Mouse (Mus musculus): ENCODE results near the gene Klhdc8b. TPM values are rescaled to one million over a fixed set of nuclear protein-coding genes. Genes with fewer than 3 reads are reported as not detected.

Gene Klhdc8b
- total RNA-seq, 2 experiments from 2014 or later = 4.7 to 5.5 TPM

- peak; percentile 63 to 71 for DNase-seq
Measured at GRCm38 (mm10) chr9:108481520-108482210, 20.3 kb upstream of the Klhdc8b start.

- DNase-seq = peak in 1 of 2 experiments; percentile 47
Measured at GRCm38 (mm10) chr9:108480813-108481519, 19.6 kb upstream of the Klhdc8b start.

- DNase-seq = peak; percentile 76 to 91
Measured at GRCm38 (mm10) chr9:108479721-108480351, 18.5 kb upstream of the Klhdc8b start, which contains the start of gene Lamb2. Lamb2 (plus strand) TSS chr9:108479736.

- no peak for DNase-seq
Measured at GRCm38 (mm10) chr9:108479241-108479640, 17.9 kb upstream of the Klhdc8b start.

GRCm38 (mm10) chr9:108478638-108479156 lies 17.3 kb upstream of the Klhdc8b start:
- DNase-seq = peak; percentile 93 to 96

- DNase-seq = no peak
Measured at GRCm38 (mm10) chr9:108474528-108474927, 13.1 kb upstream of the Klhdc8b start.

GRCm38 (mm10) chr9:108469845-108470244 lies 8.5 kb upstream of the Klhdc8b start:
- DNase-seq = no peak

GRCm38 (mm10) chr9:108469430-108469829 lies 8.0 kb upstream of the Klhdc8b start:
- no peak for DNase-seq

- no peak for DNase-seq
Measured at GRCm38 (mm10) chr9:108466219-108466618, 4.8 kb upstream of the Klhdc8b start.

GRCm38 (mm10) chr9:108463713-108464112 lies 2.3 kb upstream of the Klhdc8b start:
- DNase-seq = no peak

GRCm38 (mm10) chr9:108462192-108462591 lies 811 bp upstream of the Klhdc8b start:
- peak; percentile 61 to 63 for DNase-seq

GRCm38 (mm10) chr9:108461675-108462074 lies 294 bp upstream of the Klhdc8b start:
- no peak for DNase-seq

GRCm38 (mm10) chr9:108460319-108461178 lies 832 bp downstream of the Klhdc8b start, which contains the start of gene Ccdc71:
Ccdc71 (plus strand) TSS chr9:108460527.
- peak; percentile 89 to 92 for DNase-seq

- peak in 1 of 2 experiments; percentile 25 for DNase-seq
Measured at GRCm38 (mm10) chr9:108459939-108460318, 1.5 kb downstream of the Klhdc8b start.

GRCm38 (mm10) chr9:108456953-108457352 lies 4.4 kb downstream of the Klhdc8b start:
- DNase-seq = no peak

GRCm38 (mm10) chr9:108455747-108456571 lies 5.4 kb downstream of the Klhdc8b start:
- DNase-seq = no peak

GRCm38 (mm10) chr9:108454429-108454828 lies 7.0 kb downstream of the Klhdc8b start:
- no peak for DNase-seq

GRCm38 (mm10) chr9:108453458-108453857 lies 7.9 kb downstream of the Klhdc8b start:
- no peak for DNase-seq

GRCm38 (mm10) chr9:108452911-108453310 lies 8.5 kb downstream of the Klhdc8b start:
- DNase-seq = no peak

- DNase-seq = peak; percentile 84 to 94
Measured at GRCm38 (mm10) chr9:108452291-108452906, 9.0 kb downstream of the Klhdc8b start.

Data from heart, adult 18-20 months (tissue).